Mouse (Mus musculus) mouse embryonic stem cell (cell line): ENCODE results near the gene Cacnb2.

ENCODE experiments used
- in situ Hi-C, 2 experiments: fragments of 300-500 bp; cut with MboI; formaldehyde crosslinking; loops; 1 replicate in 1 of 2; 3 replicates in 1 of 2; pipeline ENCODE4 v1.14.3; 2019 to 2020; ENCODE audit warnings: low sequenced_read_pairs in 2 of 2, low pct_unique_long_range_greater_than_20kb in 1 of 2, mixed read lengths in 1 of 2; ENCODE audit not compliant: unreplicated experiment in 1 of 2

Gene Cacnb2

DNA sequence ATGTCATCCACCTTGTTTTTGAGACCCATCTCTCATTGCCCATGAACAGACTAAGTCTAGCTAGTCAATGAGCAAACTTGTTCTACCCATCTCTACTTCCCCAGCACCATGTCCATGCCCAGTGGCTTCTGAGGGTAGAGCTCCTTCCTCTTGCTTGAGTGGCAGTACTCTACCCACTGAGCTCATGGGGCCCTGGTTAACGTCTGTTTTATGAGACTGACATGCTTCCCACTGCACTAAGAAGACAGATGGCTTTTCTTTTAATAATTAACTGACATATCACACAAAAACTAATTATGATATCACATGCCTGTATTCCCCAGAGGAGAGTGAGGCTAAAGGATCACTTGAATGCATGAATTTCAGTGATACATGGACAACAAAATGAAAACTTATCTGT, 238.4 kb downstream of the Cacnb2 start:
- in situ Hi-C loops: no loop called here

DNA sequence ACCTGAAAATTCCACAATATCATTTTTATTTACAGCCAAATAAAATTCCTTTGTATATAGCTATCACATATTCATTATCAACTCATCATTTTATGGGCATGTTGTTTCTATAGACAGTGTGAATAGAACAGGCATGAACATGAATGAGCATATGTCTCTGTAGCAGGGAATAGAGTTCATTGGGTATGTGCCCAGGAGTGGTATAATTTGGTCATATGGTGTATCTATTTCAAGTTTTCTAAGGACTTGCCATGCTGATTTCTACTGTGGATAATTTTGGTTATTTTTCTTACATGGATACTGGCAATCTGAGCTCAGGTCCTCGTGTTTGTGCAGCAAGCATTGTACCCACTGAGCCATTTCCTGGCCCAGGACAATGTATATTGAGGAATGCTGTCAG, 243.8 kb downstream of the Cacnb2 start:
- in situ Hi-C loops: no loop called here

DNA sequence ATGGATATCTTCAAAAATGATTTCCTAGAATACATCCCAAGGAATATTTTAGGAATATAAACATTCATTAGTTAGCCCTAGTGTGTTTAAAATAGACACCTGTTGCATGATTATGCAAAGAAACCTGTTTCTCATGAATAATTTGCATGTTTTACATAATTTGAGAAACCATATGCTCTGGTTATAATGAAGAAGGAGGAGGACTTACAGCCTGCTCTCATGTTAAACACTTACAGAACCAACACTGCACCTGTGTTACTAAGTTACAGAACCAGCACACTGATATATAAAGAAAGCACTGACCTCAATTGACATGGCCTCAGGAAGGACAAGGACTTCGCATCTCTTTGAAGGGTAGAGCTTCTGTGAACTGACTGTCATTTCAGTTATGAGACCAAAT, 244.3 kb downstream of the Cacnb2 start:
- in situ Hi-C loops: no loop called here

DNA sequence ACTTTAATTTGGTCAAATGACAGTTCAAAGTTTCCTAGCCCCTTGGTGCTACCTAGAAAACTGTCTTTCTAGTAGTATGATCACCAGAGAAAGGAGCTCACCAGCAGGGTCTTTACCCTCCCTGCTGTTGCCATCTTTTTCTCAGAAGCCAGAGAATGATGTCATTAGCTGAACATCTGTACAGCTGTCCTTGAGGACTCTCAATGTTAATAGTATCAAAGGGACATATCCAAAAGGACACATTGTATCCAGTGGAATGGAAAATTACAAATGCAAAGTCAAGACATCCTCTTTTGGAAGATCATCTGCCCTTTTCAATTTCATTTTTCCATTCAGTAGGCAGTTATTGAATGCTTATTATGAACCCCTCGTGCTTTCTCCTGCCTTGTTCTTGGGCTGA, 247.9 kb downstream of the Cacnb2 start:
- in situ Hi-C loops: no loop called here

DNA sequence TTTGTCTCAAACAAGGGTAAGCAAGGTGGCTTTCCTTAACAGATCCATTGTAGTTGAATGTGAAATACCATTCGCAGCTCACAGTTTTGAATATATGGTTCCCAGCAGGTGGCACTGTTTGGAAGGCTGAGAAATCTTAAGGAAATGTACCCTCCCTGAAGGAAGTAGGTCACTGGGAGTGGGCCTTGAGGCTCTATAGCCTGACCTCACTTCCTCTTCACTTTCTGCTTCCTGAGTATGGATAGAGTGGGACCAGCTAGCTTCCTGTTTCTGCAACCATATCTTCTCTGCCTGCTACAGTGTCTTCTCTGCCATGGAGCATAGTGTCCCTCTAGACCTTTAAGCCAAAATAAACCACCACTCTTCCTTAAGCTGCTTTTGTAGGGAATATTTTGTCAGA, 248.5 kb downstream of the Cacnb2 start:
- in situ Hi-C loops: no loop called here

DNA sequence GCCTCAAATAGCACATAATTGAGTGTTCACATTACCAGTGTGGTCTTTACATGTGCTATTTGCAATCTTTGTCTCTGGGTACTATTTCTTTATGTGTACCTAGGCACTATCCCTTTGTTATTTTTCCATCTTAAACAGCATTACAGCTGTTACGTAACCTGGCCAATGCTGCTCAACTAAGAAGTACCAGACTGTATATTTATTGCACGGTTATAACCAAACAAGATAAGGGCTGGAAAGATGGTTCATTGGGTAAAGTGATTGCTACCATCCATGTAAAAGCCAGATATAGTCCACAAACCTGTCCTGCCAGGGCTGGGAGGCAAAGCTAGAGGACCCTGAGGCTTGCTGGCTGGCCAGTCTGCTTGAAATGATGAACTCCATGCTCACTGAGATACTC, 251.2 kb downstream of the Cacnb2 start:
- in situ Hi-C loops: no loop called here

DNA sequence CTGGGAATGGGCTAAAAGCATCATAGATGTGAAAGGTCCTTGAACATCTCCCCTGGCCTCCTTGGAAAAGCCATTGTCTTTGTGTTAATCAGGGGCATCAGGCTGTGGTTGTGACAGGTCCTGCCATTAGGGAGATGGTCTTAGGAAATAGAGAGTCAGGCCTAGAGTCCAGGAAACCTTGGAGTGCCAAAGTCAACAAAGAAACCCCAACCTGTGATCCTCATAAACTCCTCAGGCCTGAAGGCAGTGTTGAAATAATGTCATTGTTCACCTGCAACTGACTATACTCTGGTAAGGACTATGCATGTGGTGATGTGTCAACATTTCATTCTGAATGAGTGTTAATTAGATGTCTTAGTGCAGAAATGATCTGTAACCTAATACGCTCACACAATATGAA, 255.4 kb downstream of the Cacnb2 start:
- in situ Hi-C loops: no loop called here

DNA sequence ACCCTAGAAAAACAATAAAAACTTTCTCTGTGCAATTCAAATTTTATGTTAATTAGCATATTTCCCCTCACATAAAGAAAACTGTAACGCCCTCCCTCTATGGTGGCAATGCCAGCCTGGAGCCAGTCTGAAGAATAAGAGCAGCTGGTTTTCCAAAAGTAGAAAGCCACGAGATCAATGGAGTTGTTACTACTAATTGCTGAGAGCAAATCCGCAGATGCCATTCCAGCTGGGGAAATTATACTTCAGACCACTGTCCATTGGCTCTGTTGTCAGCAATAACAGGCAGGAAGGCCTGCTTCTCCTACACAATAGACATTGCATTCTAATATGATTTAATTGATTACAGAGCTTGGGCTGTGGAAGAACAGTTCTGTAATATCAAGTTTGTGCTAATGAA, 257.5 kb downstream of the Cacnb2 start:
- in situ Hi-C loops: no loop called here

DNA sequence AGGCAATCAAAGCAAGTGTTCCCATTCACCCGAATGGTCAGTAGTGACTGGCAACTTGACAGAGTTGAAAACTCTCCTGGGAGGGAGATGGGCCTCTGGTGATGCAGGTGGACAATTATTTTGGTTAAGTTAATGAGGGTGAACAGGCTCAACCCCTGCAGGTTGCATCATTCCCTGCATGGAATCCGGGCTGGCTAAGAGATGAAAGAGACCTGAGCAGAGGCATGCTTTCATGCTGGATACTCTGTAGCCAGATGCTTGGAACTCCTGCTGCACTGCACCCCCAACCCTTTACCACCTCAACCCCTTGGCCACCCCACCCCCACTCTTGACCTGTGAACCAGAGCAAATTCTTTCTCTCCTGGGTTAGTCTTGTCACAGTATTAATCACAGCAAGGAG, 258.7 kb downstream of the Cacnb2 start:
- in situ Hi-C loops: no loop called here

DNA sequence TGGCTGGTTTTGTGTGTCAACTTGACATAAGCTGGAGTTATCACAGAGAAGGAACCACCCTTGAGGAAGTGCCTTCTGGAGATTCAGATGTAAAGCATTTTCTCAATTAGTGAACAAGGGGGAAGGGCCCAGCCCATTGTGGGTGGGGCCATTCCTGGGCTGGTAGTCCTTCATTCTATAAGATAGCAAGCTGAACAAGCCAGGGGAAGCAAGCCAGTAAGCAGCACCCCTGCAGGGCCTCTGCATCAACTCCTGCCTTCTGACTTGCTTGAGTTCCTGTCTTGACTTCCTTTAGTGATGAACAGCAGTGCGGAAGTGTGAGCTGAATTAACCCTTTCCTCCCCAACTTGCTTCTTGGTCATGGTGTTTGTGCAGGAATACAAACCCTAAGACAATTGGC, 260.1 kb downstream of the Cacnb2 start:
- in situ Hi-C loops: no loop called here

DNA sequence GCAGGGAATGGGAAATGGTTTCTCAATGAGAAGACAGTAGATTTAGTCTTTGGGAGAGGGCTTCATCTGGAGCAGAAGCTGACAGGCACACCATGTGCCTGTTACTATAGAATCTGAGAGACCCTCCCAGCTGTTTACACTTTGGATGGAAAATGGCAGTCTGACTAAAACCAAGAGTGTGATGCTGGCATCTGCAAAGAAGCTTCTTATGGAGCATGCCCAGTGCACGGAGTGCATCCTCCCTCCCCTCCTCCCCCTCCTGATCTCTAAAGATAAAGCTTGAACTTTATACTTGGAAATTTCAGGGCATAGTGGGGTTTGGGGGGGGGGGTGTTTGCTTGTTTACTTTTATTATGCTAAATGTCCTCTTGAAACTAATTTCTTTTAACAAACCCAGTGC, 270.2 kb downstream of the Cacnb2 start:
- in situ Hi-C loops: no loop called here

DNA sequence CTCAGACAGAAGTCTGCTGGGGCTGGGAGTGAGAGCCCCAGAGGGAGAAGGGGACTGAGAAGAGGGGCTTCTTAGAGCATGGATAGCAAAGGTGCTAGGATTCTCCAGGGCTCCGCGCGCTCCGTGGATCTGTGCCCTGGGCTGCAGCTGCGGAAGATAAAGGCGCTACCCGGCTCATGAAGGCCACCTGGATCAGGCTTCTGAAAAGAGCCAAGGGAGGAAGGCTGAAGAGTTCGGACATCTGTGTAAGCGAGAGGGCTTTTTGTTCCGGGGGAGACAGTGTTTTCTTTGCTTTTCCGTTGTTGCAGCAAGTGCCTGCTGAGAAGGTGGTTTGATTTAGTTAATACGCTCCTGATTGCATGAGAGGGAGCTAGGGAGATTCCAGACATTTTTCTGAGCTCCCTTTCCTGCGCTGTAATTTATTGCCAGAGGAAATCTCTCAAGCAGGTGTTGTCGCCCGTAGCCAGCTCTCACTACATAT, 270.9 kb downstream of the Cacnb2 start:
- in situ Hi-C loops: no loop called here

DNA sequence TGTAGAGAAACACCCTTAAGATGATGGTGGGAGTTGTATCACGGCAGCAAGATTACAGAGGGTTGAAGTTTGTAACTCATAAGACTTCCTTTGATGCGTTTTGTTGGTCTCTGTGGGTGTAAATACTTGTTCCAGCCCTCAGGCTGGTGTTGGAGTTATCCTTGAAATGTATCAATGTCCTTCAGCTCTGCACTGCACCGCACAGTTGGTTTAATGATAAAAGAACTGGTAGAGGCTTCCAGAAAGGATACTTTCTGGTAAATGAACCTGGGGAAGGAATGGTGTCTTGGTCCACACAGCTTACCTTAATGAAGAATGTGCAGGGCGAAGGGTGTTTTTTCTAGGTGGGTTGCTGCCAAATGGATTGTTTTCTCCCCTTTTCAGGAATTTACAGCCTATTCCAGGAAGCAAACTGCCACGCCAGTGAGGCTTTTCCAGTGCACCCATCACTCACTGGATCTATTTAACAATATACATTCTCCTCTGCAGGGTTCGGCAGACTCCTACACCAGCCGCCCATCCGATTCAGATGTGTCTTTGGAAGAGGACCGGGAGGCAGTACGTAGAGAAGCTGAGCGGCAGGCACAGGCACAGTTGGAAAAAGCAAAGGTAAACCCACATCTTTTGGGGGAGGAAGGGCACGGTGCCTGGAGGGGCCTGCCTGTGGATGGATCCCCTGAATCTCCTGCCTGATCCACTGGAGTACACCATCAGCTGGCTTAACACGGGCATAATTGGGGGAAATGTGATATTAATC, 271.6 kb downstream of the Cacnb2 start:
- in situ Hi-C loops: no loop called here

DNA sequence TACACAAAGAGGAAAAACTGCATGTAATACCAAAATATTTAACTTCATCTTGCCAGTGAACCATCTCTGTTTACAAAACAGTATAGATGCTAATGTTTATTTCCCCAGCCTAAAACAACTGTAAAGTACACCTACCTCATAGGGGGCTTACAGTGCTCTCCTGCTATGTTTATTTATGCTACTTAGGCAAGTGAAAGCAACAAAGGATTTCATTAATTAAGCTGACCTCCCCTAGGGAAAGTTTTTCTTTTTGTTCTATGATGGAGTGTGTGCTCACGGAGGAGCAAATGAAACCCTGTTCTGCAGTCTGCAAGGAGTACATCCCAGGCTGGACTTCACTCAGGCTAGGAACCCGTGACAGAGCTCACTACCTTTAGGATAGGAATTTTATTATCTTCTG, 272.2 kb downstream of the Cacnb2 start:
- in situ Hi-C loops: no loop called here

DNA sequence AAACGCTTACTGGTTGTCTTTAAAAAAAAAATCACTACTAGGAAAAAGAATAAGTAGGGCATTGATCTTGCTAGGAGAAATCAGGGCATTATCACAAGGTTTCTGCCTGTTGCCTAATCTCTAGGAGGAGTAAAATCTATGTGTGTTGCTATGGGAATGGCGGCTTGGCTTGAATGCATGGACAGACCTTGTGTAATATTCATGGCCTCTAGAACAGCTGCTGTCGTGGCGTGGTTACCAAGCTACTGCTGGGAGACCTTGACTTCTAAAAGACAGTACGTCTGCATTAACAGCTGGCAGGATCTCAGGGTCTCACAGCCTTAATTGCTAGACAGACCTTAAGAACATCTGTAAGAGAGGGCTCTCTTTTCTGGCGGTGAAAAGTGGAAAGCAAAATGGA, 272.7 kb downstream of the Cacnb2 start:
- in situ Hi-C loops: no loop called here

DNA sequence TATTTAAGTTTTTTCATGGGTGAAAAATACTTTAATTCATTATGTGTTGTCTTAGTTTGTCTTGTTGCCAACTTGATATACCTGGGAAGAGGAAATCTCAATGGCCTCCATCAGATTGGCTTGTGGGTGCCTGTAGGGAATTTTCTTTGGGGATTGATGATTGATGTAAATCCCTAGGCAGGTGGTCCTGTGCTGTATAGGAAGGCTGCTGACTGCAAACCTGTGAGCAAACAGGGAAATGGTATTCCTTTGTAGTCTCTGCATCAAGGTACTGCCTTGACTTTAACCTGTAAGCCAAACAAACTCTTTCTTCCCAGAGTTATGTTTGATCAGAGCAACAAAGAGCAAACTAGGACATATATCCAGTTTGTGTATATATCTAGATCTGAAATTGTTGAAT, 276.1 kb downstream of the Cacnb2 start:
- in situ Hi-C loops: no loop called here

DNA sequence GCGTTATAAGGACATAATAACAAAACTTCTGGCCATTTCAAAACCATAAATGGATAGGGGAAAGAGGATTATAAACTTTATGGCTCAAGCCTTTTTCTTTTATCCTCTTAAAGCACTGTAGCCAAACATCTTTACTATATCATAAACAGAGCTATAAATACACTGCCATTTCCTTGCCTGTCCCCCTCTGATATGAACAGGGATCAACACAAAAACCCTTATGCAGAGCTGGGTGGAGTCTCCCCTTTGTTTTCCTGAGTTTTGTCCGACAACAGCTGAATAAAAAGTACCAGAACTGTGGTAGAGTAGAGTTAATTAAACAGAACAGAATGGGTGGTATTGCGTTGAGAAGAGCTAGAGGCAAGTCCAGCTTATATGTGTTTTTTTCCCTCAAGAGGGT, 280.6 kb downstream of the Cacnb2 start:
- in situ Hi-C loops: no loop called here

DNA sequence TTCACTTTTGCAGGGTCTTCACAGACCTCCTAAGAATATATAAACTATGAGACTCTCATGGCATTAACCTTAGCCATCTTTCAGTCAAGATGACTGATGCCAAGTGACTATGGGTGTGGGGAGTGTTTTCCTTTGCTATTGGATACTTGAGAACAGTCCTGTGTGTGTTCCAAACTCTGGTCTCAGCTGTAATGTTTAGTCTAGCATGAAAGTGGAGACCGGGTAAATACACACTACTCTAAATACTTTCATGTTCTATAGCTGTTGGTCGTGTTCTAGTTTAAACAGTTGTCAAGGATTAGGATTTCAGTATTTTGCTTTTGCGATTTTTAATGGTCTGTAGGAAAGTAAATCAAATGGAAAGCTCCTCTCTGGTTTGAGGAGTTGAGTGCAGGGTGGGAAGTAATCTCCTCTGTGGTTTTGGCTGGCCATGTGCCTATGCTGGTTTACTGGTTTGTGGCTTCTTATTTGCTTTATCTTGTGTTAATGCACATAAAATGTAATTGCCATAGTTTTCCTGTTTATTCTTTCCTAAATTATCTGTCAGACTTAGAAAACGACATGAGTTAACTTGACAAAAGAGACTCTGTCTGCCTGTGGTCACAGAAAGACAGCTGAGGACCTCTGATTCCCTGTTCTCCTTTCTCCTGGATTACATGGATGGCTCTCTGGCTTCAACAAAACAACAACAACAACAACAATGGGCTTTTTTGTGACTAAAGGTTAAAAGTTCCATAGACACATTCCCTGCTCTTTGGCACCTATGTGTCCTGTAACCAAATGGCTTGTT, 285.7 kb downstream of the Cacnb2 start:
- in situ Hi-C loops: no loop called here

DNA sequence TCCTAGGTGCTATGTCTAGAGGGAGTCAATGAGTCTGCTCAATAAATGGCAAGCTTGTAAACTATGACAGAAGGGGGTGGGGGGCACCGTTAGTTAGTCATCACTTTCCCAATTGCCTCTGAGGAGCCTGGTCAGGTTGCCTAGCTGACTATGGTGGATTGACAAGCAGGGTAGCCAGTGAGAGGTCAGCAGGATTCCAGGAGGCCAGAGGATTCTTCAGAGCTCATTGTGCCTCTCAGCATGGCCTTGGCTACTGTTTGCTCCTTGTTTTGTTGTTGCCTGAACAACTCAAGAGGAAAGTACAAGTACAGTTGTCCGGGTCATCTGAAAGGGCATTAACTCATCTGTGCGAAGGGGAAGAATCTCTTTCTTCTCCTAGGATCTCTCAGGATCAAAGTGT, 300.9 kb downstream of the Cacnb2 start:
- in situ Hi-C loops: no loop called here

DNA sequence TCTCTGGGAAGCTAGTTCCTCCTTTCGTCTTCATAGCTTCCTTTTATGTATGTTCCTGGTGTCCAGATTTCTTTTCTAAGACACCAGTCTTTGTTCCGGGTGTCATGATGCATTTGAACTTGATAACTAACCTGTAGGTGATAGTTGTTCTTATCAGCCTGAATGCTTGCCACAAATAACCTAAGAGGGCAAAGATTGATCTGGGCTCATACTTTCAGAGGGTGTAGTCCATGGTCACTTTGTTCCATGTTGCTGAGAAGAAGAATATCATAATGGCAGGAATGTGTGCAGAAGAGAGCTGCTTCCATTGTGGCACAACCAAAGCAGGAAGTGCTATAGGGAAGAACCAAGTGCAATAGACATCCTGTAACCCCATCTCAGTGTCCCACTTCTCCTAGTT, 302.0 kb downstream of the Cacnb2 start:
- in situ Hi-C loops: no loop called here
